8 mouse cellular contexts compared by ENCODE assay signal in genomic region chr6:88786732-88787445, GRCm38 (mm10). TPM values are rescaled to one million over a fixed set of nuclear protein-coding genes. Genes with fewer than 3 reads are reported as not detected.
DNase-seq lines count a peak whose midpoint lies in the region; ATAC-seq and TF ChIP-seq lines count a peak whose summit lies in the region.

No protein-coding gene starts in this region.

- H3K4me1 ChIP-seq in lung, embryonic 14.5 days (ENCODE audit: insufficient read depth) = peaks cover 42% of the 10 kb centered on the region

- TF ChIP-seq POLR2A in myocyte (IDR thresholded peaks at IDR 0.05; ENCODE audit: insufficient read length, low read depth) = no peak

- no peak overlapping the region for H3K4me2 ChIP-seq in lung, embryonic 14.5 days
- no peak overlapping the region for H3K4me2 ChIP-seq in myocyte (ENCODE audit: low read depth)

- ATAC-seq in lung, embryonic 14.5 days (ENCODE audit: insufficient read depth) = no peak
- no peak for ATAC-seq in megakaryocyte progenitor cell, adult 5-6 weeks (replicated peaks; ENCODE audit: poor library complexity)

- no peak overlapping the region for H3K9ac ChIP-seq in lung, embryonic 14.5 days

- H3K36me3 ChIP-seq in lung, embryonic 14.5 days (ENCODE audit: insufficient read depth) = no peaks in the 10 kb centered on the region
- H3K36me3 ChIP-seq in myocyte (ENCODE audit: control insufficient read depth, insufficient read depth) = no peaks in the 10 kb centered on the region

- DNase-seq in lung, embryonic 14.5 days = no peak
- DNase-seq in lung, postnatal 14 days = no peak
- peak; percentile 90 to 92 for DNase-seq in cerebellum, postnatal 25 days
- DNase-seq in heart, adult 9 months (ENCODE audit: low spot score in 2 of 2) = peak; percentile 67 to 69
- DNase-seq in thymus, postnatal 0 days (ENCODE audit: low spot score) = no peak
- no peak for DNase-seq in layer of hippocampus, adult 9-11 months

- H3K79me2 ChIP-seq in myocyte (ENCODE audit: control insufficient read depth, insufficient read depth) = no peaks in the 10 kb centered on the region

- peak overlapping the region; percentile 75 for H3K27ac ChIP-seq in lung, embryonic 14.5 days (ENCODE audit: low read depth)

- no peak overlapping the region for H3ac ChIP-seq in myocyte (ENCODE audit: control insufficient read depth, insufficient read length)

- H3K4me3 ChIP-seq in lung, embryonic 14.5 days (ENCODE audit: low read depth, low read length) = no peak overlapping the region
- no peak overlapping the region for H3K4me3 ChIP-seq in myocyte

- 62% methylated on average over 15 of the region's 15 CpGs for WGBS in lung, embryonic 14.5 days

- H3K9me3 ChIP-seq in lung, embryonic 14.5 days (ENCODE audit: low read depth, low read length) = no peaks in the 10 kb centered on the region

- no peak for TF ChIP-seq CTCF in lung, embryonic 14.5 days (IDR thresholded peaks at IDR 0.05; ENCODE audit: low read depth)

- H3K27me3 ChIP-seq in lung, embryonic 14.5 days (ENCODE audit: insufficient read depth, low read length) = no peaks in the 10 kb centered on the region
- no peaks in the 10 kb centered on the region for H3K27me3 ChIP-seq in myocyte (ENCODE audit: control insufficient read depth, insufficient read depth, insufficient read length)

TF ChIP-seq in myocyte, 11 proteins besides CTCF, POLR2A, EP300 and RAD21:
- TF ChIP-seq TCF12 (IDR thresholded peaks at IDR 0.05; ENCODE audit: insufficient read depth, poor library complexity, severe bottlenecking) (no peak), MYOG (IDR thresholded peaks at IDR 0.05; ENCODE audit: control insufficient read depth in 1 of 3, insufficient read depth in 1 of 3, insufficient read length in 2 of 3, low read depth in 2 of 3) (no peak), MAX (IDR thresholded peaks at IDR 0.05; ENCODE audit: low read depth) (no peak), SRF (IDR thresholded peaks at IDR 0.05; ENCODE audit: control insufficient read depth, insufficient read length, low read depth) (no peak), TCF3 (IDR thresholded peaks at IDR 0.05; ENCODE audit: insufficient read length, low read depth) (no peak), REST (IDR thresholded peaks at IDR 0.05; ENCODE audit: insufficient read depth, insufficient read length) (no peak), USF1 (IDR thresholded peaks at IDR 0.05; ENCODE audit: low read depth) (peak; percentile 70), E2F4 (IDR thresholded peaks at IDR 0.05; ENCODE audit: insufficient read depth) (no peak), CEBPB (IDR thresholded peaks at IDR 0.05; ENCODE audit: insufficient read depth, poor library complexity, severe bottlenecking) (no peak), MYOD1 (IDR thresholded peaks at IDR 0.05; ENCODE audit: control insufficient read depth in 1 of 3, insufficient read length in 2 of 3, low read depth in 2 of 3) (peak in 1 of 3 experiments; percentile 0), POLR2AphosphoS2 (IDR thresholded peaks at IDR 0.05; ENCODE audit: insufficient read length, low read depth) (no peak)

RNA-seq across cellular contexts. Expression of gene Abtb1, which starts 54.9 kb away (rescaled TPM):
- polyA plus RNA-seq in lung, embryonic 14.5 days (2014; fragmentation: Nextera tagmentation; extraction: Ambion mirVana) = 29.5 and 34.7 TPM in 2 replicates
- 23.6 TPM for polyA plus RNA-seq in myocyte (2012; fragmentation: generic; extraction: Trizol)
- 7.8 and 9.5 TPM in 2 replicates for total RNA-seq in megakaryocyte progenitor cell, adult 5-6 weeks (2015)
- total RNA-seq in megakaryocyte progenitor cell, adult 5-6 weeks (2017) = 40.1 and 40.7 TPM in 2 replicates
- 64.7 and 77.2 TPM in 2 replicates for polyA plus RNA-seq in thymus, postnatal 0 days (2015; fragmentation: Nextera tagmentation; extraction: Ambion mirVana)

Comparison
In these comparisons a context has a peak if more than half of its experiments do, and no peak if none do; other contexts are left out.
1. DNase-seq: peak in cerebellum, postnatal 25 days (2 of 2) and heart, adult 9 months (2 of 2); none in lung, embryonic 14.5 days (single experiment), lung, postnatal 14 days (single experiment), thymus, postnatal 0 days (single experiment) and layer of hippocampus, adult 9-11 months (single experiment).